Mouse (Mus musculus) mesoderm, embryonic 11.5 days (tissue): ENCODE data around the gene Astn2.
A peak's percentile ranks its signal among the peaks of the same experiment; 100 is the strongest.

Experiments
- DNase-seq: peaks from one replicate; pipeline ENCODE4 v3.0.0-alpha.2; 2012; ENCODE audit warnings: low read depth, low spot score

Gene Astn2

DNA sequence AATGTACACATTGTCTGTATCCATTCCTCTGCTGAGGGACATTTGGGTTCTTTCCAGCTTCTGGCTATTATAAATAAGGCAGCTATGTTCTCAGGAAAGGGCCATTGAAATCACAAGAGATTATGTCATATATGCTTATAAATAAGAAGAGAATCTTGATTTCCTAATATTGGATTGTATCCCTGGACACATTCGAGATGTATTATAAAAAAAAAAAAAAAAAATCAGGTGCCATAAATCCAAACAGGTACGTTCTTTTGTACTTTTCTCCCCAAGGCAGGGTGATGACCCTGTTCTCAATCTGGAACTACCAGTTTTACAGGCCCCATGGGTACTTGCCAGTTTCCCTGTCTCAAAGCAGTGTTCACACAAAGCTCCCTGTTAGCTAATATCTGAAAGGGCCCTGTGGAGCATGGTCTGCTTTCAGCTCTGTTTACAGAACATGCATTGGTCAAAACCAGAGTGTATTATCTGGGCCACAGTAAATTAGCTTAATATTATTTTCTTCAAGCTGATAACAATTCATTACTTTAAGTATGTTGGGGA lies 530.1 kb downstream of the Astn2 start:
- peak; percentile 3 for DNase-seq

DNA sequence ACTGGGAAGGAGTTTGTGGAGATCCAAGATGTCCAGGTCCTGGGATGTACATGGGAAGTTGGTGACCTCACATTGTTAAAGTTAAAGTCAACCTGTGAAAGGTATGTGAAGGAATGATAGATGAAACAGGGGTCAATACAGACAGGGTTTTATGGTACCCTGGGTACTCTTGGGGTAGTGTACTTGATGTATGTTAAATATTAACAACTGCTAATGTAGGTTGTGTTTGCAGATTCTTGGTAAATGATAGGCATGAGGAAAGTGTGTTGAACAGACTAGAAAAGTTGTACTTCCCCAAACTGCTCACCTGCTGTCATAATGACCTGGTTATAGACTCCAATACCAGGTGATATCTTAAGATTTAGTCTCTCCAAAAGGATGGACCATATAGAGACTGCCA lies 539.9 kb downstream of the Astn2 start:
- no peak for DNase-seq

DNA sequence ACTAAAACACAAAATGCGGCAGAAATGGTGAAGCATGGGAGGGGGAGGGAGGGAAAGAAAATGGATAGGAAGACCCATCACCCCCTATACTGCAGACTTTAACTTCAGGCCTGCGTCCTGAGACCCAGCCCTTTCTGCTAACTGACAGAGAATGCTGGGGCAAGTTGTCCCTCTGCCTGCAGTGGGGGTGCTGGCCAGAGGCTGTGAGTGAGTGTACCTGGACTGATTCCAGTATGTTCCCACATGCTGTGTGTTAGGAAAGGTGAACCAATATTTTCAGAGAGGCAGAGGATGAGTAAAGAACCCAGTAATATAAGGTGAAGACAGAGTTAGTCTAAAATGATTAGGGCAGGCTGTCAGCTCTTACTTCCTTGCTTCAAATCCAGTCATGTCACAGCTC lies 561.2 kb downstream of the Astn2 start:
- DNase-seq, result no peak

DNA sequence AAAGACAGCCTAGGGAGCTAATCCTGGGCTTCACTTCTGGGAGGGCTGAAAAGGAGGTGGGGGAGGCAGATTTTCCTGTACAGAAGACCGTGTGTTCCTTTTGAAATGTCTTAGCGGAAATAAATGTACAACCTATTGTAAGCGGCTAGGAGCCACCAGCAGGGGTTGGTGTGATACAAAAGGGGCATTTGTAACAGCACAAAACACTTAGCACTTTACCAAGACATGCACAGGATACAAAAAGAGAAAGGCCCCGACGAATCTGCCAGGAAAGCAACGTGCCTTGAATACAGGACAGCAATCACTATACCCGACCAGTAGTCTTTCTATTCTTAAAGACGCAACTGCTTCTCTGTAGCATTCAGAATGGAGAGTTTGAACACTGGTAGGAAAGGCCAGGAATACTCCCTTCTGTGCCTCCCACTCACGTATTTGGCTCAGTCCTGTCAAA lies 564.8 kb downstream of the Astn2 start:
- peak; percentile 56 for DNase-seq

DNA sequence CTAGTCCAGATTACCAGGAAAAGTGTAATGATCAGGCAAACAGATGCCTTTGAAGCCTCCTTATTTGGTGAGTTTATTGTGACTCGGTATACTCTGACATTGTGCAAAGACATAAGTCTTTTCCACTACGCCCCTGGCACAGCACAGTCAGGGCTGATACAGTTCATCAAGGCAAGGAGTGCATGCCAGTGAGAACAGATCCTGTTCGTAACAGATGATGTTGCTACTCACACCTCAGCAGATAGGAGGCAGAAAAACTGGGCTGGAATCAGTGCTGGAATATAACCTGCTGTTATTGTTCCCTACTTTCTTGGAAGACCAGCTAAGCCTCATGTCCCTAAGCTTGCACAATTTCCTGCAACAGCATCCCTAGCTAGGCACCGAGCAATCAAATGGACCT lies 565.6 kb downstream of the Astn2 start:
- no peak for DNase-seq

DNA sequence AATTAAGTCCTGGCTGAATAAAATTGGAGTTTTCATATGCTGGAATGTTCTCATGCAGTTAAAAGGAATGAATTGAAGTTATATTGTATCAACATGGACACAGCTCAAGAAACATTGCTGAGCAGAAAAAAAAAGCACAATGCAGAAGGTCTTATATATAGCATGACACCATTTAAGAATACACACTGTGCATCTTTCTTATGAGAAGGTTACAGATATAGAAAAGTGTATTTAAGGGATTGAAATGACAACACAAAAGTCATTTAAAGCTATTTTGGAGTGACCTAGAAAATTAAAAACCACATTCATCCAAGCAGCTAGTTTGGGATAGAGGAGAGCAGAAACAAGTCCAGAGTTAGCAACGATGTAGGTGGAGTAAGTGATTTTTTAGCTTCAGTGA lies 571.4 kb downstream of the Astn2 start:
- no peak for DNase-seq

DNA sequence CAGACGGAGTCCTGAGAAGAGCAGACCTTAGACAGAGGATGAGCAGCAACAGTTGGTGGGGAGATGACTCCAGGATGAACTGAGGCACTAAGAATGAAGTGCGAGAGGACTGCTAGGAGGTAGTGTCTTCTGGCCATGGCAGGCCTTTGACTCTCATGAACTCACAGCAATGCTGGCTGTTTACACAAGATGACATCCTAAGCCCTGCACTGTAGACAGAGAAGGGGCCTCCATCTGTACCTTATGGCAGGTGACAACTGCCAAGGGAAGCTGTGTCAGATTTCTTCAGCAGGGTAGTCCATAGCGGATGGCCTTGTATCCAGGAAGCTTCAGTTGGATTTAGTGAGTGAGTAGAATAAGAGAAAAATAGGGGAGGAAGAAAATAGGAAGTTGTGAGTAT lies 572.5 kb downstream of the Astn2 start:
- DNase-seq, result no peak

DNA sequence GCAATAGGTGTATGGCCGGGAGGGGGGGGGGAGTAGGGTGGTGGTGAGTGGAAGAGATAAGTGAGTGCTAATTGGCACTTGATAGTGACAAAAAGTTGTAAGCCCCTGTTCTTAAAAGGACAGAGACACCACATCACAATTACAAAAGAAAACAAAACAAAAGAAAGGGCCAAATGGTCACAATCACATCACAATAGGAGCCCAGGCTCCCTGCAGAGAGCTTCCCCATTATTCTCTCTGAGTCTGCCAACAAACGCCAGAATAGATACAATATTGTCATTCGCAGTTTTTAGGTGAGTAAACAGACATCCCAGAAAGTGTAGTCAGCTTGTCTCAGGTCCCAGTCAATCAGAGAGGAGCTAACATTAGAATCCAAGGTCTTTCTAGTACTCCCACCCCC lies 573.9 kb downstream of the Astn2 start:
- no peak for DNase-seq

DNA sequence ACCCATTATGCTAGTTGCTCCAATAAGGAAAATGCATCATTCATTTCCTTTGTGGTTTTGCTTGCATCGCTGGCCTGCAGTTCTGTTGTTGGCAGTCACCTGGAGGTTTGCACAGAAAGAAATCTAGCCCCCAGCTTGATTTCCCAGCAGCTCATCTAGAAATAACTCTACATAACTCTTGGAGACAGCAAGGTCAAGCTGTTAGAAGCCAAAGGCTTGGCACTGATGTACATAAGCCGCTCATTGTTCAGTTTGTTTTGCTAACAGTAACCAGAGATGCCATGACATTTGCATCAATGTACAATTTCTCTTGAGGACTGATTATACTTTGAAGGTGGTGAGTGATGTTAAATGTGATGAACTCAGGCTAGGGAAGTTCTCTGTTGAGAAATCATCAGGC lies 583.3 kb downstream of the Astn2 start:
- DNase-seq, result no peak

DNA sequence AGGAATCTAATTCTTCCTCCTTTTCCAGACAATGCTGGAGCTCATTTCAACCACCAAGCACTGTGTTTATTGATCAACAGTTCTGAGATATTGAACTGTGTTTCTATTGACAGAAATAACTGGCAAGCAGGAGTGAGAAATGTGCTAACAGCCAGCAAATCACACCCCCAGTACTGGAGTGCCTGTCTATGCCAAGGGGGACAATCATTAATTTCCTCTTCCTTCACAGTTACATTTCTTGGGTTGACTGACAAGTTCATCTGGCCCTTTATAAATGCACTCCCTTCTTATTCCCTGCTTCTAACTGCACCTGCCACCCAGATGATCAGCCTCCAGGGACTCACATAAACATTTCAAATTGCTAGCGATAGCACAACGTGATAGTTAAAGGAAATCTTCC lies 584.2 kb downstream of the Astn2 start:
- DNase-seq, result no peak

DNA sequence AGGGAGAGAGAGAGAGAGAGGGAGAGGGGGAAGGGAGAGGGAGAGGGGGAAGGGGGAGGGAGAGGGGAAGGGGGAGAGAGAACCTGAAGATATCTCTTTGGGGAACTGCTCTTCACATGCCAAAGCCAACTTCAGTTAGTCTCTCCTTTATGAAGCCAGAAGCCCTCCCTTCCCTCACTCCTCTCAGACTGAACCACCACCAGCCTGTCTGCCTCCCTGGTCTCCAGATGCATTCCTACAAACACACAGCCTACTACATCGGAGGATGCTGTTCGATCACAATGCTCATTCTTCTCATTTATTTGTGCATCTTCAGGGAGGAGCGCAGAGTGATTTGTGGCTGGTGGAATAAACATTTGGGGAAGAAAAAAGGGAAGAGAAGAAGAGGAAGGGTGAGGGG lies 584.6 kb downstream of the Astn2 start:
- no peak for DNase-seq

DNA sequence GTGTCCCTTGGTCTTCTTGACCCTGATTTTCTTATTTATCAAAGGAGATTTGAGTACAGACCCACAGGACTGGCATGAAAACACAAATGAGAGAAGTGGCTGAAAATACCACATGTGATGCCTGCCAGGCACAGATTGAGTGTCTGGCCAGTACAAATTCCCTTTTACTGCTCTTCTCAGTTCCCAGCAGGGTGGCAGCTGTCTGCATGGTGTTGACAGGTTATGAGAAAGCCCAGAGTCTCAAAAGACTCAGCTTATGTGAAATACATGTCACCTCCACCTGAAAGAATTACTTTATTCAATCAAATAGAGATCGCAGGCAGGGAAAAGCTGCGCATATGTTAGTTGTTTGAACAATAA lies 590.3 kb downstream of the Astn2 start:
- DNase-seq, result no peak

DNA sequence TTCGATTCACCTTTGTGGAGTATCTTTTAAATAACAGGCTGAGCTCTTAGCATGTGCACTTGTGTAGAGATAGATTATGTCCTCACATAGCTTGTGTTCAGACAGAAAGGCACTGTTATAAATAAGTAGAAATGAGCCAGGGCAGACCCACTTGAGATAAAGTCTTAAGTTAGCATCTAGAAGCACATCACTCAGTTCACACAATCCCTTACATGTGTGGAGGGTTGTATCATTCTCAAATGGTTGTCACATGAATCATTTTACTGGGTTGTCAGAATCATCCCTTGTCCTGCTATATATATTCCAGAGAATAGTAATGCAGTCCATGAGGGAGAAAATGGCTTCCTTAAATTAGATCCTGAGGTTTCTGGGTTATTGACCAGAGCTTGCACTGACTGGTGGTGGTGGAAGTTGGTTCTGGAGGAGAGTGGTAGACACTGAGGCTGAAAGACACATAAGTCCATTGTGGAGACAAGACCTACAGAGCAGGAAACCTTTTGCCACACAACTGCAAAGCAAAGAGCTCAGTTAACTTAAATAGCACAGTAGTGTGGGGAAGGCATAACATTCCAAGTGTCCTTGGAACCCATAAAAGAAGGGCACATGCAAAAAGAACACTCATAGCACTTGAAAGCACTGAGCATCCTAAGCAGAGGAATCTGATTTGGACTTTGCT lies 590.8 kb downstream of the Astn2 start:
- no peak for DNase-seq

DNA sequence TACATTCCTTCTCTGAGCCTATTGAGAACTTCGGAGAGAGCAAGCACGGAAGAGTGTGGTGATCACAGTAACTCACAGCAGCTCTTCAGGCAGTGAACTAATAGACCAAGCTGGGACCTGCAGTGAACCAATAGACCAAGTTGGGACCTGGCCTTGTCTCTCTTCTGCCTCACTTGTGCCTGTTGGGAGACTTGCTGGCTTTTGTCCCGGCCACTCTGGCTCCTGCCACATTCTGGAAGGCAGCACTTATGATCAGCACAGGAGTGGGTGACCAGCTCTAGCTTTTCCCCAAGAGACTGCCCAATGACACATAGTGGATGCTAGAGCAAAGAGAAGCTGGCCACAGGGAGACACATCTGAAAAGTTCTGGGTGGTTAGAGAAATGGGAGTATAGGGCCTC lies 597.1 kb downstream of the Astn2 start:
- DNase-seq, result no peak

DNA sequence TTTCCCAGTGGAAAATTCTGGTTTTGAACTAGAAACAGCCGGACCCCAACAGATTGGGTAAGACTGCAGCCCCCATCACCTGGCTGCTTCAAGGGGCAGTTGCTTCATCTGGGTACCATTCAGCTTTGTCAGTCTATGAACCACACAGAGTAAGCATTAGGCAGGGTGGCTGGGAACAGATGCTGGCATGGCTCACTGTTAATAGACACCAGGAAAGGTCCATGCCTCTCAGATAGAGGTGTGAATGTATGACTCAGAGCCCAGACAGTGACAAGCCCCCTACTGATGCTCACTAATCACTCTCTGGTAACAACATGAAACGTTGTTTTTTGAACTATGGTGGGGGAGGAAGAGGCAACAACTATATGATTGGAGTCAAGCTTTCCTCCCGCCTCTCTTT lies 603.2 kb downstream of the Astn2 start:
- DNase-seq, result no peak

DNA sequence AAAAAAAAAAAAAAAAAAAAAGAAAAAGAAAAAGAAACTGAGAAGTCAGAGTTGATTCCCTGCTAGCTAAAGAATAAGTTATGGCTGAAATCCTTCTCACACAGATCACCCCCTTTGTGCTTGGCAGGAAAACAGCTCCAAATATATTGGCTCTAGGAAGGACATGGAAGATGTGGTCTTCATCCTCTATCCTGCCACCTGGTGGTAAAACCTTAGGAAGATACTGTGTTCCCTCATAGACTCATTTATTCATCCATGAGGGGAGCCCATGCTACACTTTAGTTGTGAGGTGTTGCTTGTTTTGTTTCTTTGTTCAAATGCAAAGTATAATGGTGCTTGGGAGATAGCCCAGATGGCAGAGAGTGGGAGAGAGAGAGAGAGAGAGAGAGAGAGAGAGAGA lies 613.4 kb downstream of the Astn2 start:
- no peak for DNase-seq

DNA sequence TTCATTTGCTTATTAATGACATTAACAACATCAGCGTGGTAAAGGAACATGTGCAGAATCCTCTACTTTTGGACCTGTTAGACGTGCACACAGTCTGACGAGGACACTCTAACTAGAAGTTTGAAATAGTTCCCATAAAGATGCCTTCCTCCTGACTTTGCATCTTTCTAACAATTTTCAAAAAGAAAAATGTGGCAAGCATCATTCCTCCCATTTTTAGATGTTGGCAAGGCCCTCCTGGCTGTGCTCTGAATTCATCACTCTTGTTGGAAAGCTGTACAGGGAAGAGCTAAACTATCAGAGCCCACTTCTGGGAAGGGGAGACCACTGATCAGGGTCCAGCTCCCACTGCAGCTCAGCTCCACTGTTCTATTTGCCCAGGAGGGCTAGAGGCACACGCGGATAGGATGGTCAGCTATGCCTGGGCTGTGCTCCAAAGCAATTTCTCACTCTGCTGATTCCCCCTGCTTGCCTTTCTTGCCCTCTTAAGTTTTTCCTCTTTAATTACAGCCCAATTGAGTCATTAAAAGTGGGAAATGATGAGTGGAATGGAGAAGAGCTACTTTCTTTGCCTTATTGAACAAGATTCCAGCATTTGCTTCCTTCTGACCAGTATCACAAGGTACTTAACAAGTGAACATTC lies 630.9 kb downstream of the Astn2 start:
- DNase-seq, result no peak

DNA sequence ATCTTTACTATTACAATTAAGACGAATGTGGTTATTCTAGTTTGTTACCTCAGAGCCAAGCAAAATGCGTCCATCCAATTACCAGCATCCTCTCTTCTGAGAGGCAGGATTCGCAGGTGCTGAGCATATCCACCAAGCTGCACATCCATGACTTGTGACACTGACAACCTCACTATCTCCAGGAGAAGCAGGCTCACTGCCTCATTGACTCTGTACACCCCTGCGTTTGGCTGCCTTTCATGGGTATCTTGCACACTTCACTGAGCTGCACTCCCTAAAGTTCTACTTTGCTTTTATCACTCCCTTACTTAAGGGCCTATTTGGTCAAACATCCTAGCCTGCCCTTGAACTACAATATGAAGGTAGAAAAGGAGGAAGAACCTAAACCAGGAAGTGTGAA lies 633.5 kb downstream of the Astn2 start:
- DNase-seq, result no peak

DNA sequence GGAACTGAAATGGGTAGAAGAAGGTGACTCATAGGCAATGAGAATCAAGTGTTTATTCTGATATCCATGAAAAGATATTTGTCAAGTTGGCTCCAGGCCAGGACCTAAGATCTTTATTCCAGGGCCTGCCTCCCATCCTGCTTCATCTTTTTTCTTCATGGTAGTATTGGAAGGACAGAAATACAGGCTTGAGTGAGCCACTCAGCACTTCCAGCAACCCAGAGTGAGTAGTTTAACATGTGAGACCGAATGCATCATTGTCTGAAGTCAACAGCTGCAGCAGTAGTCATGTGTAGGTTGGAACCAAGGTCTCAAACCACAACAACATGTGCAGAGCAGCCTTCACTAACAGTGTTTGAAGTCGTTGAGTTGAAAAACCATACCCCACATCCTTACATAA lies 636.5 kb downstream of the Astn2 start:
- DNase-seq, result no peak

DNA sequence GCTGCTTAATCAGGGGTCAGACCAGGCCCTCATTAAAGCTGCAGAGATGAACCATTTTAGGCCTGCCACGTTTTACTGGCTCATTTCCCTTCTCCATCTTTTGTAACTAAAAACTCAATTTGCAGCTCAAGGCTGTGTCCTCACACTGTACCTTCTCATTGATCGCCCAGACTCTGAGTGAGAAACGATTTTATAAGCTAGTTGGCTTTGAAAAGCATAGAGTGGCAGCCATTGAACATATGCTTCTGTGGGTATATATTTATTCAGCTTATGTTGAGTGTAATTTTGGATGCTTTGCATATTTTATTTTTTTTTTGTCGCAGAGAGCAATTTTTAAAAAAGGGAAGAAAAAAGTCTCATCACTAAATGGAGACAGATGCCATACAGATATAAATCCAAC lies 637.0 kb downstream of the Astn2 start:
- no peak for DNase-seq

DNA sequence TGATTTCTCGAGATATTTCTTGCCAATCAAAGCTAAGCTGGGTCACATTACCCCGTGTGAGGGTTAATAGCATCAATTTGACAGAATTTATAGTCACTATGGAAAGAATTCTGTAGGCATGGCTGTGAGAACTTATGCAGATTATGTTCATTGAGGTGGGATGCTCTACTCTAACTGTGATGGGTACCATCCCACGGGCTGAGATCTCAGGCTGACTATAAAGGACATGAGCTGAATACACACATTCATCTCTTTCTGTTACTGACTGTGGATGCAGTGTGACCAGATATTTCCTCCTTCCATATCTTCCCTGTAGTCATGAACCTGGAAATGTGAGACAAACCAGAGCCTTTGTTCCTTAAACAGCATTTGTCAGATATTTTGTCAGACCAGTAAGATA lies 639.1 kb downstream of the Astn2 start:
- no peak for DNase-seq

DNA sequence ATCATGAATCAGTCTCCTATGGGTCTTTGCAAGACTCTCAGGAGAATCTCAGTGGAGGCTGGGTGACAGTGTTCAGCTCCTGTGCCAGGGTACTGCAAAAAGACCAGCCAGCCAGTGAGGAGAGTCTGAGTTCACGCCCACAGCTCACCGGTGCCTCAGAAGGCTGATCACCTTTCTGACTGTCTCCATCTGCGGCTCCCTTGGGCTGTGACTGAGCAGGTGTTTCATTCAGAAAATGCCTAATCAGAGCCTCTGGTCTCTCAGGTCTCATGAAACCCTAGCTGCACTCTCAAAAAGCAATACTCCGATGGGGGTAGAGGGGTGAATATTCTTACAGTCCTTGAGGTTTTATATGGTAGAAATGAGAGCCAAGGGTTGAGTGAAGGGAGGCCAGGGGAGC lies 640.1 kb downstream of the Astn2 start:
- DNase-seq, result no peak

DNA sequence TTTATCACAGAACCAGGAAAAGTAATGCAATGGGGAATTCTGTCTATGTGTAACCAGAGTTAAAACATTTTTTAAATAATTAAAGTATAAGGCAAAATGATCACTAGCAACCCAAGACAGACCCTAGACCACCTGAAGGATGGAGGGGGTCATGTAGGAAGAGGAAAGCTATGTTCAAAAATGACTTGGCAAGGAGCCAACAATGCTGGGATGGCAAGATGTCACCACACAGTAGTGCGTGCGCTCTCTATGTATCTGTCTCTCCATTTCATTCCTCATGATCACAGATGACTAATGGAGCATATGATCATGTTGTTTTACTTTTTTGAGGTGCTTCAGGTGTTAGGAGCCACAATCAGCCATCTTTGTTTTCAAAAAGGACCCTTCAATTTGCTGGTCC lies 640.6 kb downstream of the Astn2 start:
- DNase-seq, result no peak

DNA sequence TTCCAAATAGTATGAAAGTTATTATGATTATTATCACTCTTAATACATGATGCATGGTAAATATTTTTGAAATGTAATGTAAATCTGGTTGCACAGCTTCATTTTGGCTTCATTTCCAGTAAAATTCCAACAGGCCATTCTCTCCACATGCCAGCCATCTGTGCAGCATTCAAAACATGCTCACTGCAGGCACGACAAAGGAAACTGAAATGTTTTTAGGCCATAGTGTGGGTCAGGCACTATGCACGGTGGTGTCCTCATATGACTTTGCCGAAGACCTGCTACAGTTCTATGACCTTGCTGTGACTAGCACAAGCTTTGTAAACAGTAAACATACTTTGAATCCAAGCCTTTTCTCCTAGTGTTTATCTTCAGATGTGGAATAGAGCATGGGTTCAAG lies 642.3 kb downstream of the Astn2 start:
- no peak for DNase-seq
